Mouse (Mus musculus) liver, embryonic 12.5 days (tissue): ENCODE results near the gene Col24a1. TPM values are rescaled to one million over a fixed set of nuclear protein-coding genes. Genes with fewer than 3 reads are reported as not detected.

ENCODE experiments used
- ATAC-seq: fragments of 200-750 bp; cut with Nextera tagmentation; 2 replicates; pipeline ENCODE4 v1.8.0; 2017; ENCODE audit warnings: moderate number of reproducible peaks, mild to moderate bottlenecking, moderate library complexity
- H3K27ac ChIP-seq: fragments of 300-500 bp; sonication (generic); 2 replicates; pipeline ENCODE4 v1.5.1; 2016; ENCODE audit warnings: mild to moderate bottlenecking
- H3K27me3 ChIP-seq: fragments of 300-500 bp; sonication (generic); replicated peaks from 2 replicates; pipeline ENCODE4 v1.6.1; 2016; ENCODE audit warnings: mild to moderate bottlenecking, moderate library complexity
- H3K36me3 ChIP-seq: fragments of 300-500 bp; sonication (generic); 2 replicates; pipeline ENCODE4 v1.6.1; 2016; ENCODE audit warnings: mild to moderate bottlenecking, moderate library complexity
- H3K4me1 ChIP-seq: fragments of 300-500 bp; sonication (generic); 2 replicates; pipeline ENCODE4 v1.6.1; 2016
- H3K4me2 ChIP-seq: fragments of 300-500 bp; sonication (generic); 2 replicates; pipeline ENCODE4 v1.6.1; 2016; ENCODE audit warnings: mild to moderate bottlenecking, moderate library complexity
- H3K4me3 ChIP-seq: fragments of 300-500 bp; sonication (generic); 2 replicates; pipeline ENCODE4 v1.5.1; 2016; ENCODE audit warnings: mild to moderate bottlenecking, moderate library complexity
- H3K9ac ChIP-seq: fragments of 300-500 bp; sonication (generic); 2 replicates; pipeline ENCODE4 v1.6.1; 2016; ENCODE audit warnings: mild to moderate bottlenecking, moderate library complexity
- H3K9me3 ChIP-seq: fragments of 300-500 bp; sonication (generic); replicated peaks from 2 replicates; pipeline ENCODE4 v1.6.1; 2016; ENCODE audit warnings: mild to moderate bottlenecking, moderate library complexity
- WGBS: fragments of 180-500 bp; shearing (Covaris S2); methylation state at CpG from one replicate; pipeline ENCODE4 v1.1.7; 2016; ENCODE audit not compliant: insufficient replicate concordance; 5-methylcytosine and 5-hydroxymethylcytosine counted together
- polyA plus RNA-seq: library from polyadenylated mRNA; unstranded; fragments of >200 nt; fragmentation: Nextera tagmentation; extraction: Ambion mirVana; gene quantifications from 2 replicates; pipeline ENCODE4 v1.2.1, GENCODE M21; 2016

The Col24a1 gene
- polyA plus RNA-seq, 1 experiment from 2014 or later, result 0.33 TPM

- no peak overlapping the region for H3K9ac ChIP-seq
- H3K27me3 ChIP-seq, result no peaks in the 10 kb centered on the region
- no peak overlapping the region for H3K4me3 ChIP-seq
- 70% methylated on average over 10 of the region's 10 CpGs for WGBS
- H3K4me2 ChIP-seq, result no peak overlapping the region
- no peak overlapping the region for H3K27ac ChIP-seq
- no peak for ATAC-seq
- H3K9me3 ChIP-seq, result no peaks in the 10 kb centered on the region
- no peaks in the 10 kb centered on the region for H3K4me1 ChIP-seq
- no peaks in the 10 kb centered on the region for H3K36me3 ChIP-seq
Observed at GRCm38 (mm10) chr3:145548441-145549415, 256.5 kb downstream of the Col24a1 start.

DNA sequence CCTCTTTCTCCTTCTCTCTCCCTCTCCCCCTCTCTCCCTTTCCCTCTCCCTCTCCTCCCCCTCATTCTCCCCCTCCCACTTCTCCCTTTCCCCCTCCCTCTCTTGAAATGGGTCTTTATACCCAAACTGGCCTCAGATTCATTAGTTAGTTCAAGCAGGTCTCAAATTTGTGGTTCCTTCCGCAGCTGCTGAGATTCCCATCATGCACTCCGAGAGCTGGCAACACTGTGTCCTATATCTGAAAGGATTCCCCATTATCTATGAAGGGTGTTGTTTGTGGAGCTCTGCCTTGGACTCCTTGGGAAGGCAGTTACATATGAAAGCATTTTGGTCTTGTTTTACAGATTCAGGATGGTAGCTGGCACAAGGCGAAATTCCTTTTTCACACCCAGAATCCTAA lies 257.9 kb downstream of the Col24a1 start:
- no peaks in the 10 kb centered on the region for H3K27me3 ChIP-seq
- H3K4me3 ChIP-seq, result no peak overlapping the region
- 59% methylated on average over 3 of the region's 3 CpGs for WGBS
- H3K9me3 ChIP-seq, result no peaks in the 10 kb centered on the region
- ATAC-seq, result no peak
- no peaks in the 10 kb centered on the region for H3K4me1 ChIP-seq
- H3K4me2 ChIP-seq, result no peak overlapping the region
- H3K36me3 ChIP-seq, result no peaks in the 10 kb centered on the region
- H3K9ac ChIP-seq, result no peak overlapping the region
- no peak overlapping the region for H3K27ac ChIP-seq

DNA sequence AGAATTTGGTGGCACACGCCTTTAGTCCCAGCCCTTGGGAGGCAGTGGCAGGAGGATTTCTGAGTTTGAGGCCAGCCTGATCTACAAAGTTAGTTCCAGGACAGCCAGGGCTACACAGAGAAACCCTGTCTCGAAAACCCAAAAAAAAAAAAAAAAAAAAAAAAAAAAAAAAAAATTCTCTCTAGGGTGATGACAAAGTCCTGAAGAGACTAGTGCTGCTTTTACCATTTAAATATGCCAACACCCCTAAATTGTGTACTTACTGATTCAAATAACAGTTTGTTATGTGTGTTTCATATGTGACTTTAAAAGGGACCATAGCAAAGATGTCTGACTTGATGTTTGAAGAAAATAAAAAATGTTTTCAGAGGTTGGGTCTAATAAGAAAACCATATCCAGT lies 262.1 kb downstream of the Col24a1 start:
- Histone ChIP-seq H3K27ac (no peak overlapping the region), H3K4me3 (no peak overlapping the region), H3K4me1 (no peaks in the 10 kb centered on the region), H3K27me3 (no peaks in the 10 kb centered on the region), H3K4me2 (no peak overlapping the region), H3K9me3 (no peaks in the 10 kb centered on the region), H3K9ac (no peak overlapping the region), H3K36me3 (no peaks in the 10 kb centered on the region)
- WGBS, result 53% methylated on average over 2 of the region's 2 CpGs
- no peak for ATAC-seq

GRCm38 (mm10) chr3:145556206-145556605 lies 263.9 kb downstream of the Col24a1 start:
- H3K4me2 ChIP-seq, result no peak overlapping the region
- no peak overlapping the region for H3K27ac ChIP-seq
- H3K4me3 ChIP-seq, result no peak overlapping the region
- no peaks in the 10 kb centered on the region for H3K4me1 ChIP-seq
- no peaks in the 10 kb centered on the region for H3K27me3 ChIP-seq
- no peak for ATAC-seq
- no peaks in the 10 kb centered on the region for H3K36me3 ChIP-seq
- no peak overlapping the region for H3K9ac ChIP-seq
- H3K9me3 ChIP-seq, result no peaks in the 10 kb centered on the region
- WGBS, result 81% methylated on average over 10 of the region's 10 CpGs

GRCm38 (mm10) chr3:145559675-145560074 lies 267.4 kb downstream of the Col24a1 start:
- Histone ChIP-seq H3K36me3 (no peaks in the 10 kb centered on the region), H3K27ac (no peak overlapping the region), H3K9ac (no peak overlapping the region), H3K4me3 (no peak overlapping the region), H3K4me1 (no peaks in the 10 kb centered on the region), H3K27me3 (no peaks in the 10 kb centered on the region), H3K4me2 (no peak overlapping the region), H3K9me3 (0 out of 2 replicates have a peak, but pooled peaks cover 7% of the 10 kb centered on the region)
- no peak for ATAC-seq
- WGBS, result 74% methylated on average over 5 of the region's 5 CpGs

DNA sequence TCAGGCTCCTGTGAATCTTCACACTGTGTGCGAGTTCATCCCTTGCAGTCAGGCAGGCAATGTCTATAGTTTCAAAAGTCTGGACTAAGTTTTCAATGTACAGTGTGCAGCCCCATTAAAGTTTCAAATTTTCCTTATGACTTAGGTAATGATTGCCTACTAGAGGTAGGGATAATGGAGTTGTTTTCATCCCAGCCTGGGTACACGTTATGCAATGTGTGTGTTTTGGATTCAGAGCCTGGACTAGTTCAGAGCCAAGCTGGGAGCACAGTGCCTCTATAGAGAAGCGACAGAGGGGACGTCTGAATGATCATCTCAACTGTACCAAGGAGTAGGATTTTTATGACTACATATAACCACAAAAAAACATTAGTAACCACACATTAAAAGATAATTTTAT lies 267.8 kb downstream of the Col24a1 start:
- no peak for ATAC-seq
- H3K4me1 ChIP-seq, result no peaks in the 10 kb centered on the region
- H3K4me2 ChIP-seq, result no peak overlapping the region
- H3K36me3 ChIP-seq, result no peaks in the 10 kb centered on the region
- H3K27me3 ChIP-seq, result no peaks in the 10 kb centered on the region
- H3K4me3 ChIP-seq, result no peak overlapping the region
- 72% methylated on average over 4 of the region's 4 CpGs for WGBS
- 0 out of 2 replicates have a peak, but pooled peaks cover 7% of the 10 kb centered on the region for H3K9me3 ChIP-seq
- H3K9ac ChIP-seq, result no peak overlapping the region
- no peak overlapping the region for H3K27ac ChIP-seq

- 74% methylated on average over 3 of the region's 3 CpGs for WGBS
Observed at GRCm38 (mm10) chr3:145574468-145574867, 282.2 kb downstream of the Col24a1 start.

DNA sequence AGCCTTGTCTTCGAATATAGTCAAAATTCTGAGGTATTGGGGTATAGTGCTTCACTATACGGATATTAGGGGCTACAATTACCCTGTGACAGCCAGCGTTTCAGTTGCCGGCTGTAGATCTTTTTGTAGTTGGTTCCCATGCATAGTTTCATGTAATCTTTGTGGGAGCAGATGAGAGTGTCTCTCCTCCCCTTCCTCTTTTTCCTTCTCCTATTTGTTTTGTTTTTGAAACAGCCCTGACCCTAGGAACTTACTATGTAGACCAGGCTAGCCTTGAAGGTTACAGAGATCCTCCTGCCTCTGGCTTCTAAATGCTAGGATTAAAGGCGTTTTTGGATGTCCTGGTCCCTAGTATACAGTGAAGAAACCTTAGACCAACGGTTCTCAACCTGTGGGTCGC lies 283.1 kb downstream of the Col24a1 start:
- Histone ChIP-seq H3K27ac (no peak overlapping the region), H3K9me3 (no peaks in the 10 kb centered on the region), H3K4me3 (no peak overlapping the region), H3K9ac (no peak overlapping the region), H3K36me3 (peaks cover 25% of the 10 kb centered on the region), H3K27me3 (no peaks in the 10 kb centered on the region), H3K4me2 (peak overlapping the region; percentile 77), H3K4me1 (peaks cover 29% of the 10 kb centered on the region)
- 64% methylated on average over 7 of the region's 7 CpGs for WGBS
- ATAC-seq, result no peak

More at GRCm38 (mm10) chr3:145574468-145574867, 282.2 kb downstream of the Col24a1 start:
- no peak overlapping the region for H3K27ac ChIP-seq
- no peak for ATAC-seq
- H3K36me3 ChIP-seq, result peaks cover 18% of the 10 kb centered on the region
- no peaks in the 10 kb centered on the region for H3K9me3 ChIP-seq
- no peak overlapping the region for H3K4me3 ChIP-seq
- no peak overlapping the region for H3K9ac ChIP-seq
- H3K27me3 ChIP-seq, result no peaks in the 10 kb centered on the region
- H3K4me1 ChIP-seq, result peaks cover 29% of the 10 kb centered on the region
- H3K4me2 ChIP-seq, result no peak overlapping the region

- Histone ChIP-seq H3K4me3 (peak within 1 kb of the TSS; percentile 75), H3K4me1 (peaks cover 29% of the 10 kb centered on the region), H3K36me3 (peaks cover 31% of the 10 kb centered on the region), H3K4me2 (peak within 1 kb of the TSS; percentile 77), H3K9me3 (no peaks in the 10 kb centered on the region), H3K27ac (peak within 1 kb of the TSS; percentile 46; the same call in 1 of the 2 replicates), H3K27me3 (no peaks in the 10 kb centered on the region), H3K9ac (peak within 1 kb of the TSS; percentile 68)
- ATAC-seq, result peak; percentile 87
- WGBS, result 6% methylated on average over 37 of the region's 37 CpGs
Observed at GRCm38 (mm10) chr3:145575743-145576481, 283.6 kb downstream of the Col24a1 start, which contains the start of gene Znhit6. TSS of gene Znhit6 (plus strand) at chr3:145576205.

DNA sequence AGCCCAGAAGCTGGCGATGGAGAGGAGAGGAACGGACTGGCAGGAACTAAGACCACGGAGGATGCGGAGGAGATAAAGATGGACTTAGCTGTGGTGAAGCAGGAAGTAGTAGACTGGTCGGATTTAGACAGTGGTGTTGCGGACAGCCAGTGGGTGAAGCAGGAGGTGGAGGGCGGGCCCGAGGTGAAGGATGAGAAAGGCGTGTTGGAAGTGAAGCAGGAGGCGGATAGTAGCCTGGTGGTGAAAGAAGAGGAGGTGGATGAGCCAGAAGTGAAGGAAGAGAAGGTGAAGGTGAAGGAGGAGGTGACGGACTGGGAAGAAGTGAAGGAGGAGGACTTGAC lies 284.2 kb downstream of the Col24a1 start:
- Histone ChIP-seq H3K4me1 (peaks cover 29% of the 10 kb centered on the region), H3K9ac (peak overlapping the region; percentile 68), H3K36me3 (peaks cover 36% of the 10 kb centered on the region), H3K4me3 (peak overlapping the region; percentile 75), H3K9me3 (no peaks in the 10 kb centered on the region), H3K27me3 (no peaks in the 10 kb centered on the region), H3K27ac (peak overlapping the region; percentile 46; the same call in 1 of the 2 replicates), H3K4me2 (peak overlapping the region; percentile 77)
- under 1% methylated on average over 11 of the region's 11 CpGs for WGBS
- peak; percentile 73 for ATAC-seq

- 22% methylated on average over 15 of the region's 15 CpGs for WGBS
- H3K27ac ChIP-seq, result no peak overlapping the region
- H3K9ac ChIP-seq, result peak overlapping the region; percentile 68
- peak overlapping the region; percentile 77 for H3K4me2 ChIP-seq
- no peaks in the 10 kb centered on the region for H3K27me3 ChIP-seq
- peaks cover 29% of the 10 kb centered on the region for H3K4me1 ChIP-seq
- H3K36me3 ChIP-seq, result peaks cover 39% of the 10 kb centered on the region
- H3K9me3 ChIP-seq, result no peaks in the 10 kb centered on the region
- peak overlapping the region; percentile 75 for H3K4me3 ChIP-seq
- peak; percentile 11; the same call in 1 of the 2 replicates for ATAC-seq
Observed at GRCm38 (mm10) chr3:145576876-145577275, 284.6 kb downstream of the Col24a1 start.

DNA sequence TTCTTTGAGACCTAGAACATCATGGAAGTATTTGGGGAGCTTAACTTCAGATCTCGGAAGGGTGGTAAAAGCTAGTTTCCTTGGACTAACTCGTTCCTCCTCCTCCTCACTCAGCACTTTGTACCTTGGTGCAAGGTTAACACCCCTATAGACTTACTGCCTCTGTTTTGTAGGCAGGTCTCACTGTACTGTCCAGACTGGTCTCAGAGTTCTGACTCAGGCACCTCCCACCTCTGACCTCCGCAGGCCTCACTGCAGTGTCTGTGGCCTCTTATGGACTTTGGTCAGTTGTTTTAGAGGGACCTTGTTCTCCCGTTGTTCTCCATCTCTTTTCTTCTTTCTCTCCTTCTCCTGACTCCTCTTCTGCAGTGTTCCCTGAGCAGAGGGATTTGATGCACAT lies 290.8 kb downstream of the Col24a1 start:
- ATAC-seq, result peak; percentile 37; the same call in 1 of the 2 replicates
- Histone ChIP-seq H3K4me2 (no peak overlapping the region), H3K4me3 (no peak overlapping the region), H3K9me3 (no peaks in the 10 kb centered on the region), H3K4me1 (0 out of 2 replicates have a peak, but pooled peaks cover 1% of the 10 kb centered on the region), H3K36me3 (peaks cover 85% of the 10 kb centered on the region), H3K9ac (no peak overlapping the region), H3K27me3 (no peaks in the 10 kb centered on the region), H3K27ac (no peak overlapping the region)
- WGBS, result 71% methylated on average over 4 of the region's 4 CpGs
